Mouse (Mus musculus) liver, embryonic 16.5 days (tissue): Measurements from ENCODE around the gene Tmx2. TPM values are rescaled to one million over a fixed set of nuclear protein-coding genes. Genes with fewer than 3 reads are reported as not detected.

ENCODE experiments used
- ATAC-seq: fragments of 200-750 bp; cut with Nextera tagmentation; 2 replicates; pipeline ENCODE4 v1.8.0; 2017; ENCODE audit warnings: low read depth, mild to moderate bottlenecking, moderate number of reproducible peaks, moderate library complexity
- H3K27ac ChIP-seq: fragments of 300-500 bp; sonication (generic); 2 replicates; pipeline ENCODE4 v1.5.1; 2014; ENCODE audit warnings: mild to moderate bottlenecking, low read length
- H3K27me3 ChIP-seq: fragments of 300-500 bp; sonication (generic); 2 replicates; pipeline ENCODE4 v1.6.1; 2014; ENCODE audit warnings: low read depth, low read length, mixed read lengths; ENCODE audit not compliant: control insufficient read depth, insufficient read depth
- H3K36me3 ChIP-seq: fragments of 300-500 bp; sonication (generic); 2 replicates; pipeline ENCODE4 v1.6.1; 2014; ENCODE audit warnings: mild to moderate bottlenecking; ENCODE audit not compliant: control insufficient read depth, insufficient read depth
- H3K4me1 ChIP-seq: fragments of 300-500 bp; sonication (generic); 2 replicates; pipeline ENCODE4 v1.6.1; 2014; ENCODE audit warnings: low read depth, low read length, mixed read lengths; ENCODE audit not compliant: control insufficient read depth
- H3K4me2 ChIP-seq: fragments of 300-500 bp; sonication (generic); 2 replicates; pipeline ENCODE4 v1.6.1; 2014; ENCODE audit warnings: low read depth, low read length, mixed read lengths
- H3K4me3 ChIP-seq: fragments of 300-500 bp; sonication (generic); 2 replicates; pipeline ENCODE4 v1.5.1; 2014; ENCODE audit warnings: low read depth, mild to moderate bottlenecking, low read length
- H3K9ac ChIP-seq: fragments of 300-500 bp; sonication (generic); 2 replicates; pipeline ENCODE4 v1.6.1; 2014; ENCODE audit warnings: low read depth, low read length
- H3K9me3 ChIP-seq: fragments of 300-500 bp; sonication (generic); replicated peaks from 2 replicates; pipeline ENCODE4 v1.6.1; 2016; ENCODE audit warnings: low read length; ENCODE audit not compliant: control insufficient read depth
- WGBS: fragments of 180-500 bp; shearing (Covaris S2); extraction: QIAGEN DNeasy Blood & Tissue Kit; methylation state at CpG from one replicate; pipeline ENCODE4 v1.1.7; 2014; ENCODE audit not compliant: insufficient replicate concordance; 5-methylcytosine and 5-hydroxymethylcytosine counted together
- polyA plus RNA-seq: library from polyadenylated mRNA; unstranded; fragments of >200 nt; fragmentation: Nextera tagmentation; extraction: Ambion mirVana; gene quantifications from 2 replicates; pipeline ENCODE4 v1.2.1, GENCODE M21; 2015

The Tmx2 gene
- polyA plus RNA-seq, 1 experiment from 2014 or later, result 69.7 TPM

DNA sequence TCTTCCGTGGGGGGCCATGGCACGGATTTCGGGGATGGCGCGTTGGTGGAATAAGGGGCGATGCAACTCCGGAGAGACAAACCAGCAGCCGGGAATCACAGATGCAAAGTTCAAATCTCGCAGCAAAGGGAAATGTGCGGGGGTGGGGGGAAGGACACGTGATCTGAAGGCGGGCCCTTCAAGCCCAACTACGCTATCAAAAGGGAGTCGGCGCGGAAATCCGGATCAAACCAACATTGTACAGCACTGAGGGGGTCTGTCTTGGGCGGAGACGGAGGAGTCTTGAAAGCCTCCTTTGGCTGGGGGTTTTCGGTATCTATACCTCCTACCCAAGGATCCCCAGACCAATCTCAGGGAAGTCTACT is 8.4 kb downstream of the Tmx2 start, which contains the start of gene Selenoh:
Gene Selenoh (minus strand): TSS at position 202 of the 365 bp plus-strand sequence.
- Histone ChIP-seq H3K9me3 (no peaks in the 10 kb centered on the region), H3K4me3 (peak within 1 kb of the TSS; percentile 97), H3K27ac (peak within 1 kb of the TSS; percentile 81), H3K36me3 (peaks cover 25% of the 10 kb centered on the region), H3K4me2 (peak within 1 kb of the TSS; percentile 93), H3K9ac (peak within 1 kb of the TSS; percentile 91), H3K27me3 (no peaks in the 10 kb centered on the region), H3K4me1 (peaks cover 8% of the 10 kb centered on the region)
- under 1% methylated on average over 20 of the region's 20 CpGs for WGBS
- peak; percentile 93 for ATAC-seq

DNA sequence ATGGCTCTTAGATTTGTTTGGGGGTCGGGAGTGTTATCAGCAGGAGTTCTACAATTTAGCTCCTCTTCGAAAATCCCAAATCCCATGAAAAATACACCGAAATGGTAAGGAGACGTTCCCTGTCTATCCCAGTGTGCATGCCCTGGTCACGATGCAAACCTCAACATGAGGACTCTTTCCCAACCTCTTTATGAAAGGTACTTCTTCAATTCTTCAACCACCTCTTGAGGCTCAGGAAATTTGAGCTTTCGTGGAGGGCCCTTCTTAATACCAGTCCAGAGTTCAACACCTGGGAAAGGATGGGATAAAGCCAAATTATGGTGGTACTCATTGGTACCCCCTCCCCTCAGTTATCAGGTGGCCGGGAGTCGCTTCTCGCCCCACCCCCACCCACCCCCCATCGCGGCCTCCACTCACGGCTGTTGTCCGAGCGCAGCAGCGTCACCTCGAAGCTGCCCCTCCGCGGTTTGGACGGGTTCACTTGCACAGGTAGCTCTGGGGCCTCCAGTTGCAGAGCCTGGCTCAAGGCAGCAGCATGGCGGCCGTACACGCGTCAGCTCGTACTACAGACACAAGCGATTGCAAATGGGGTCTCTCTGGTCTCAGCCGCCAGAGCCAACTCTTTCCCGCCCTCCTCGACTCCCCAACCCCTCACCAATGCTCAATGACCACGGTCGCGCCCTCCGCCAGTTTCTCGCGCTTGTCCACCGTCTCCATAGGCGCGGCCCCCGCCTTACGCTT is 8.9 kb downstream of the Tmx2 start:
- Histone ChIP-seq H3K9ac (peak overlapping the region; percentile 91), H3K4me3 (peak overlapping the region; percentile 97), H3K4me2 (peak overlapping the region; percentile 93), H3K36me3 (peaks cover 19% of the 10 kb centered on the region), H3K27ac (peak overlapping the region; percentile 81), H3K9me3 (no peaks in the 10 kb centered on the region), H3K27me3 (no peaks in the 10 kb centered on the region), H3K4me1 (peaks cover 8% of the 10 kb centered on the region)
- WGBS, result 2% methylated on average over 39 of the region's 39 CpGs
- ATAC-seq, result peak; percentile 56

- Histone ChIP-seq H3K4me1 (peaks cover 8% of the 10 kb centered on the region), H3K9me3 (no peaks in the 10 kb centered on the region), H3K27me3 (no peaks in the 10 kb centered on the region), H3K4me3 (no peak overlapping the region), H3K27ac (no peak overlapping the region), H3K9ac (no peak overlapping the region), H3K4me2 (no peak overlapping the region), H3K36me3 (no peaks in the 10 kb centered on the region)
- ATAC-seq, result no peak
- WGBS, result 43% methylated on average over 12 of the region's 12 CpGs
These were observed 12.9 kb downstream of the Tmx2 start for GRCm38 (mm10) chr2:84666081-84666480.

GRCm38 (mm10) chr2:84662866-84663265 is 16.1 kb downstream of the Tmx2 start:
- ATAC-seq, result no peak

GRCm38 (mm10) chr2:84660253-84660652 is 18.7 kb downstream of the Tmx2 start:
- Histone ChIP-seq H3K4me3 (no peak overlapping the region), H3K27ac (no peak overlapping the region), H3K9ac (no peak overlapping the region)

More at GRCm38 (mm10) chr2:84662866-84663265, 16.1 kb downstream of the Tmx2 start:
- H3K4me2 ChIP-seq, result no peak overlapping the region
- no peaks in the 10 kb centered on the region for H3K36me3 ChIP-seq
- no peak overlapping the region for H3K4me3 ChIP-seq
- H3K9ac ChIP-seq, result no peak overlapping the region
- H3K27me3 ChIP-seq, result no peaks in the 10 kb centered on the region
- no peaks in the 10 kb centered on the region for H3K4me1 ChIP-seq
- no peaks in the 10 kb centered on the region for H3K9me3 ChIP-seq
- WGBS, result 25% methylated on average over 2 of the region's 2 CpGs
- H3K27ac ChIP-seq, result no peak overlapping the region

DNA sequence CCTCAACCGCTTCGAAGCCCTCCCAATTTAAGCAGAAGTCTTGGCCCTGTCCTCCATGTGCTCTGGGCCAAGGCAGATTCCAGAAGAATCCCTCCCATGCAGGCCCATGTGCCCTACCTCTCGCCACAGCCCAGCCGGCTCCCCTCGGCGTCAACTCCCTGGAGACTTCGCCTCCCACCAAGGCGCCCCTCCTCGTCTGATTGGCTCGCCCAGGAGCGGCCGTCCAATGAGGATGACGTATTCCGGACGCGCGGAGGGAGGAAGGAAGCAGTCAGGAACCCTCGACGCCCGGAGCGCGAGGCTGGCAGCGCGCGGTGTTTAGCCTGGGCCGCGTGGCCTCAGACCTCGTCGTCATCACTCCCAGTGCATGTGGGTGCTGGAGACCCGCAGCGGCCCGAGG is 20.1 kb downstream of the Tmx2 start, which contains the start of gene Btbd18:
Gene Btbd18 (plus strand): TSS at position 274 of the 400 bp plus-strand sequence.
- Histone ChIP-seq H3K27me3 (no peaks in the 10 kb centered on the region), H3K4me3 (no peak within 1 kb of the TSS), H3K9me3 (no peaks in the 10 kb centered on the region), H3K4me1 (no peaks in the 10 kb centered on the region), H3K9ac (no peak within 1 kb of the TSS), H3K36me3 (no peaks in the 10 kb centered on the region), H3K27ac (peak within 1 kb of the TSS; percentile 25; the same call in 1 of the 2 replicates), H3K4me2 (no peak within 1 kb of the TSS)
- no peak for ATAC-seq
- WGBS, result 89% methylated on average over 32 of the region's 32 CpGs

More at GRCm38 (mm10) chr2:84660253-84660652, 18.7 kb downstream of the Tmx2 start:
- Histone ChIP-seq H3K27me3 (no peaks in the 10 kb centered on the region), H3K9me3 (no peaks in the 10 kb centered on the region), H3K4me2 (no peak overlapping the region), H3K4me1 (no peaks in the 10 kb centered on the region), H3K36me3 (no peaks in the 10 kb centered on the region)
- peak; percentile 84 for ATAC-seq
- 39% methylated on average over 3 of the region's 3 CpGs for WGBS

- H3K4me3 ChIP-seq, result no peak overlapping the region
- WGBS, result 5% methylated on average over 1 of the region's 1 CpGs
These were observed 23.1 kb downstream of the Tmx2 start for GRCm38 (mm10) chr2:84655864-84656263.

DNA sequence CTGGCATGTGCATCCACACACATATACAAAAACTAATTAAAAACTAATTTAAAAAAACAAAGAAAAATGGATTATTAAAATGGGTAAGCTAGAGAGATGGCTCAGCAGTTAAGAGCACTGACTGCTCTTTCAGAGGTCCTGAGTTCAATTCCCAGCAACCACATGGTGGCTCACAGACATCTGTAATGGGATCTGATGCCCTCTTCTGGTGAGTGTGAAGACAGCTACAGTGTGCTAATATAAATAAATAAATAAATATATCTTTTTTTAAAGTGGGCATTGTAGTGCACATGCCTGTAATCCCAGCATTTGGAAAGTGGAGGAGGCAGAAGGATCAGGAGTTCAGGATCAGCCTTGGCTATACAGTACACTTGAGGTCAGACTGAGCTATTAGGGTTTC is 25.6 kb downstream of the Tmx2 start:
- no peak for ATAC-seq
- H3K27me3 ChIP-seq, result no peaks in the 10 kb centered on the region
- H3K36me3 ChIP-seq, result no peaks in the 10 kb centered on the region

More at GRCm38 (mm10) chr2:84655864-84656263, 23.1 kb downstream of the Tmx2 start:
- H3K4me1 ChIP-seq, result no peaks in the 10 kb centered on the region
- no peak for ATAC-seq
- no peaks in the 10 kb centered on the region for H3K9me3 ChIP-seq
- no peak overlapping the region for H3K4me2 ChIP-seq
- no peaks in the 10 kb centered on the region for H3K36me3 ChIP-seq
- H3K27ac ChIP-seq, result no peak overlapping the region
- H3K27me3 ChIP-seq, result no peaks in the 10 kb centered on the region
- H3K9ac ChIP-seq, result no peak overlapping the region

DNA sequence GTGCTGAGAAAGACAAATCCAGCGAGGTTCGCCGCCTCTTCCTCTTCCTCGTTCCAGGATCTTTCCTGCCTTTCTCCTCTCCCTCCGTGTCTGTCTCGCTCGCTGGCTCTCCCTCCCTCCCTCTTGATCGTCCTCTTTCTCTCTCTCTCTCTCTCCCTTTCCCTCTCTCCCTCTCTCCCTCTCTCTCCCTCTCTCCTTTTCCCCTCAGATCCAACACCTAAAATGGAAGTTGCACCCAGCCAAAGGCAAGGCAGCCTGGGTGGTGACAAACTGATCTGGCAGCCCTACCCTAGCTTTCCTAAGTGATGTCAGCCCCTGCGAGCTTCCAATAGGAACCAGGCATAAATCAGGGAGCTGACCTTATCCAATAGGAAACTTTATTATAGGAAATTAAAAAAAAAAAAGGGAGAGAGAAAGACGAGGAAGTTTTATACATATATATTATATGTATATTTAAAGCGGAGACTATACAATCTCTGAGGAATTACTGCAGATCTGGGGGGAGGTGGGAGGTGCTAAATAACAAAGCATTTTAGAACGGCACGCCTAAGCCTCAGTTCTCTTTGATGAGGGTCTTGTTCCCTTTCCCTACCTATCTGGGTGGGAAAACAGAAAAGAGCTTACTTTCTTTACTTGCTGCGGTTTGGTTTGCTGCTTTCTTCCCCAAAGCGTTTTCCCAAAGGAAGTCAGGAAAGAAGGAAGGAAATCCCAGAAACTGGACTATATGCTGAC is 28.3 kb downstream of the Tmx2 start, which contains the start of gene Ctnnd1:
Gene Ctnnd1 (minus strand): TSS at position 302 of the 732 bp plus-strand sequence.
- Histone ChIP-seq H3K9me3 (no peaks in the 10 kb centered on the region), H3K4me2 (peak within 1 kb of the TSS; percentile 68), H3K4me1 (peaks cover 8% of the 10 kb centered on the region; the same call in 1 of the 2 replicates), H3K9ac (peak within 1 kb of the TSS; percentile 80), H3K27ac (peak within 1 kb of the TSS; percentile 87), H3K36me3 (no peaks in the 10 kb centered on the region), H3K27me3 (no peaks in the 10 kb centered on the region), H3K4me3 (peak within 1 kb of the TSS; percentile 73)
- WGBS, result under 1% methylated on average over 15 of the region's 15 CpGs
- ATAC-seq, result peak; percentile 95

More for the DNA sequence above, 25.6 kb downstream of the Tmx2 start:
- no peaks in the 10 kb centered on the region; the same call in 1 of the 2 replicates for H3K4me1 ChIP-seq
- H3K27ac ChIP-seq, result no peak overlapping the region
- no peak overlapping the region for H3K9ac ChIP-seq
- H3K4me3 ChIP-seq, result no peak overlapping the region
- H3K4me2 ChIP-seq, result no peak overlapping the region
- H3K9me3 ChIP-seq, result no peaks in the 10 kb centered on the region
